Mouse (Mus musculus) A20 (cell line): ENCODE data around the gene Thrap3.
A peak's percentile ranks its signal among the peaks of the same experiment; 100 is the strongest.

Experiments used
- DNase-seq: peaks from one replicate; pipeline ENCODE4 v3.0.0-alpha.2; 2011; ENCODE audit warnings: low read depth, low spot score

Thrap3 gene

GRCm38 (mm10) chr4:126202303-126203181, at the start of gene Thrap3:
Gene Thrap3 (minus strand): TSS chr4:126202760.
- peak; percentile 99 for DNase-seq

GRCm38 (mm10) chr4:126251655-126252254, 49.2 kb upstream of the Thrap3 start:
- no peak for DNase-seq

- no peak for DNase-seq
Observed at GRCm38 (mm10) chr4:126250659-126251058, 48.1 kb upstream of the Thrap3 start.

- no peak for DNase-seq
Observed at GRCm38 (mm10) chr4:126248261-126248868, 45.8 kb upstream of the Thrap3 start.

- DNase-seq: no peak
Observed at GRCm38 (mm10) chr4:126246202-126246889, 43.8 kb upstream of the Thrap3 start.

- DNase-seq: no peak
Observed at GRCm38 (mm10) chr4:126242510-126242909, 40.0 kb upstream of the Thrap3 start.

GRCm38 (mm10) chr4:126241956-126242355, 39.4 kb upstream of the Thrap3 start:
- no peak for DNase-seq

- no peak for DNase-seq
Observed at GRCm38 (mm10) chr4:126239862-126240475, 37.4 kb upstream of the Thrap3 start.

GRCm38 (mm10) chr4:126237721-126238242, 35.2 kb upstream of the Thrap3 start:
- no peak for DNase-seq

GRCm38 (mm10) chr4:126236467-126237280, 34.1 kb upstream of the Thrap3 start:
- DNase-seq: no peak

GRCm38 (mm10) chr4:126235191-126235590, 32.6 kb upstream of the Thrap3 start:
- no peak for DNase-seq

- DNase-seq: no peak
Observed at GRCm38 (mm10) chr4:126234496-126235175, 32.1 kb upstream of the Thrap3 start.

GRCm38 (mm10) chr4:126233676-126234308, 31.2 kb upstream of the Thrap3 start:
- DNase-seq: no peak

- DNase-seq: no peak
Observed at GRCm38 (mm10) chr4:126229900-126230299, 27.3 kb upstream of the Thrap3 start.

GRCm38 (mm10) chr4:126228144-126228543, 25.6 kb upstream of the Thrap3 start:
- peak; percentile 56 for DNase-seq

GRCm38 (mm10) chr4:126227077-126227761, 24.7 kb upstream of the Thrap3 start:
- DNase-seq: peak; percentile 86

- DNase-seq: no peak
Observed at GRCm38 (mm10) chr4:126226640-126227039, 24.1 kb upstream of the Thrap3 start.

- DNase-seq: no peak
Observed at GRCm38 (mm10) chr4:126222631-126223030, 20.1 kb upstream of the Thrap3 start.

- DNase-seq: peak; percentile 79
Observed at GRCm38 (mm10) chr4:126220045-126220444, 17.5 kb upstream of the Thrap3 start.
